Mouse (Mus musculus): ENCODE results near the gene Tcf7l1. TPM values are rescaled to one million over a fixed set of nuclear protein-coding genes. Genes with fewer than 3 reads are reported as not detected.

Tcf7l1 gene
- polyA plus RNA-seq (2012; rRNA removed) (3.0 and 3.1 TPM in 2 replicates), polyA plus RNA-seq (2014; fragmentation: Nextera tagmentation; extraction: Ambion mirVana) (3.1 and 3.6 TPM in 2 replicates)

DNA sequence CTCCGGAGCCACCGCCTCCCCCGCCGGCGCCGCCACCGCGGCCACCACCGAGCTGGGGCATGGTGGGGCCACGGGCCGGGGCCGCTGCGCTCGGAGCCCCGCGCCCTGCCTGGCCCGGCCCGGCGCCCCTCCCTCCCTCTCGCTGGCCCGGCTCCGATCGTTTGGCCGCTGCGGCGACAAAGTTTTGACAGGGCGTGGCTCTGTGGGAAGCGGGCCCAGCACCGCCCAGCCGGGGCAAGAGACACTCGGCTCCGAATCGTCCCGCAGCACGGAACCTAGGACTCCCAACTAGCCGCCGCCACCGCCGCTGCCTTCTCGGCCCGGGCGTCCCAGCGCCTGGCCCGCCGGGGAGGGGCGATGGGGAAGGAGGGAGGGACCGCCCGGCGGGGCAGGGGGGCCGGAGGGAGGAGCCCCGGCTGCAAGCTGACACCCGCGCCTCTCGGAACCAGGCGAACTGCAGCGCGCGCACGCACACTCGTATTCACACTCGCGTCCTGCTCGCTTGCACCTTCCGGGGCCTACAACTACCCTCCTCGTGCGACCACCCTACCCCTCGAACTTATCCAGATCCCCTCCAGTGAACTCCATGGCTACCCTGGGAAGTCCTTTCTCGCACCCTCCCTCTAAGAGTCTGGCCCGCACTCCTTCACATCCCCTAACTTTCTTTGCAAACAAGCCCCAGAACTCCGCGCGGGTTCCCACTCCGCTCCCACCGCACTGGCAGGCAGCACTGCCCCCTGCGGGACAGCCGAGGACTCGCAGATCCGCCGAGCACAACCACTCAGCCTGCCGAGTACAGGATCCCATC is at the start of gene Tcf7l1:
Gene Tcf7l1, minus strand, starts transcription at position 363 of the 808 bp plus-strand sequence.
- DNase-seq (ENCODE audit: low read depth in 3 of 3, low spot score in 3 of 3) (peak in 2 of 3 experiments; percentile 23 to 24), ATAC-seq (ENCODE audit: insufficient read depth) (peak; percentile 80)
- Histone ChIP-seq H3K4me2 (ENCODE audit: low read depth) (peak within 1 kb of the TSS; percentile 61), H3K36me3 (replicated peaks; ENCODE audit: control insufficient read depth, insufficient read depth, low read depth) (no peaks in the 10 kb centered on the region), H3K27me3 (ENCODE audit: control insufficient read depth, insufficient read depth, low read length) (peaks cover 39% of the 10 kb centered on the region), H3K9ac (replicated peaks) (no peak within 1 kb of the TSS; the same call in 1 of the 2 replicates), H3K9me3 (ENCODE audit: control insufficient read depth, low read length) (no peaks in the 10 kb centered on the region), H3K4me3 (ENCODE audit: insufficient read depth in 1 of 2, low read depth in 2 of 2, low read length in 2 of 2) (peak within 1 kb of the TSS; percentile 54 to 56), H3K4me1 (replicated peaks; ENCODE audit: control insufficient read depth in 2 of 2, insufficient read depth in 2 of 2, low read length in 1 of 2) (no peaks in the 10 kb centered on the region), H3K27ac (no peak within 1 kb of the TSS)
- WGBS (ENCODE audit: insufficient replicate concordance), result under 1% methylated on average over 80 of the region's 80 CpGs
- TF ChIP-seq CTCF (IDR thresholded peaks at IDR 0.05; ENCODE audit: low read depth) (peak; percentile 89), EP300 (IDR thresholded peaks at IDR 0.05; ENCODE audit: low read depth) (no peak)

DNA sequence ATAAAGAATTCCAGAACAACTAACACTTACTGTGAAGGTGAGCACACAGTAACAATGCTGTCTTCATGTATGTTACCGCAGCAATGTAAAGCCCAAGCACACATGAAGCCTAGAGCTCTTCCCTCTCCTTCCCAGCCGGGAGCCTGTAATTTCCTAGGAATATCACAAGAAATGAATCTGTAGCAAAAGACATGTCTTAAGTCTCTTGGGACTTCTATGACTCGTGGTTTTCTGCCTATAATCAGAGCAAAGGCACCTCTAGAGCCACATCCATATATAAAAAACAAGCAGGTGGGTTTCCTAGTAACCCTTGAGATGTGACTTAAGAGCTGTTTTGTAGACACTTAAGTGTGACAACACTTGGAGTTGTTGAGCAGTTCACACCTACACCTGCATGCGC is 48.7 kb upstream of the Tcf7l1 start:
- no peaks in the 10 kb centered on the region for H3K9me3 ChIP-seq (ENCODE audit: control insufficient read depth, low read length)
- H3K4me3 ChIP-seq (ENCODE audit: insufficient read depth in 1 of 2, low read depth in 2 of 2, low read length in 2 of 2), result no peak overlapping the region
- no peak overlapping the region for H3K4me2 ChIP-seq (ENCODE audit: low read depth)
- no peak overlapping the region for H3K27ac ChIP-seq
- no peak overlapping the region for H3K9ac ChIP-seq (replicated peaks)
- no peaks in the 10 kb centered on the region for H3K4me1 ChIP-seq (replicated peaks; ENCODE audit: control insufficient read depth in 2 of 2, insufficient read depth in 2 of 2, low read length in 1 of 2)
- peaks cover 2% of the 10 kb centered on the region for H3K36me3 ChIP-seq (replicated peaks; ENCODE audit: control insufficient read depth, insufficient read depth, low read depth)
- H3K27me3 ChIP-seq (ENCODE audit: control insufficient read depth, insufficient read depth, low read length), result no peaks in the 10 kb centered on the region
- WGBS (ENCODE audit: insufficient replicate concordance), result 75% methylated on average over 4 of the region's 4 CpGs
- ATAC-seq (ENCODE audit: insufficient read depth) (no peak), DNase-seq (ENCODE audit: low read depth in 3 of 3, low spot score in 3 of 3) (no peak)
- TF ChIP-seq CTCF (IDR thresholded peaks at IDR 0.05; ENCODE audit: low read depth) (no peak), EP300 (IDR thresholded peaks at IDR 0.05; ENCODE audit: low read depth) (no peak)

DNA sequence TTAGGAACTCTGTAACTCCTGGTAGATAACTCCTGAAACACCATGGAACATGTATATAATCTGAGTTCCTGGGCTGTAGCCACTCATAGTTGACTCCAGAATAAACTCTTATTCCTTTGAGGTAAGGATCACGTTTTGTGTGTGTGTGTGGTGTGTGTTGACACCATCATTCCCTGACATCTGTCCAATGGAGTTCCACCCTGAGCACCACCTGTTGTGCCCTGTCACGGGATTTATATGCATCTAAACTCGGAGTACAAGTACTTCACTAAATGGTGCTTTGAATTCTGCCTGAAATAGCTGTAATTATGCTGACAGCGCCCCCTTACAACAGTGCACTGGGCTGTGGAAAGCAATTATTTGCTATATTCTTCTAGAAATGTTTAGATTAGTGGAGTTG is 45.5 kb upstream of the Tcf7l1 start:
- Histone ChIP-seq H3K9me3 (ENCODE audit: control insufficient read depth, low read length) (no peaks in the 10 kb centered on the region), H3K4me2 (ENCODE audit: low read depth) (no peak overlapping the region), H3K4me3 (ENCODE audit: insufficient read depth in 1 of 2, low read depth in 2 of 2, low read length in 2 of 2) (no peak overlapping the region), H3K36me3 (replicated peaks; ENCODE audit: control insufficient read depth, insufficient read depth, low read depth) (no peaks in the 10 kb centered on the region), H3K4me1 (replicated peaks; ENCODE audit: control insufficient read depth in 2 of 2, insufficient read depth in 2 of 2, low read length in 1 of 2) (no peaks in the 10 kb centered on the region), H3K9ac (replicated peaks) (no peak overlapping the region), H3K27ac (no peak overlapping the region), H3K27me3 (ENCODE audit: control insufficient read depth, insufficient read depth, low read length) (no peaks in the 10 kb centered on the region)
- no peak for DNase-seq (ENCODE audit: low read depth in 3 of 3, low spot score in 3 of 3)
- TF ChIP-seq EP300 (IDR thresholded peaks at IDR 0.05; ENCODE audit: low read depth), result no peak
- no peak for TF ChIP-seq CTCF (IDR thresholded peaks at IDR 0.05; ENCODE audit: low read depth)
- ATAC-seq (ENCODE audit: insufficient read depth), result no peak
- WGBS (ENCODE audit: insufficient replicate concordance), result 60% methylated on average over 4 of the region's 4 CpGs

DNA sequence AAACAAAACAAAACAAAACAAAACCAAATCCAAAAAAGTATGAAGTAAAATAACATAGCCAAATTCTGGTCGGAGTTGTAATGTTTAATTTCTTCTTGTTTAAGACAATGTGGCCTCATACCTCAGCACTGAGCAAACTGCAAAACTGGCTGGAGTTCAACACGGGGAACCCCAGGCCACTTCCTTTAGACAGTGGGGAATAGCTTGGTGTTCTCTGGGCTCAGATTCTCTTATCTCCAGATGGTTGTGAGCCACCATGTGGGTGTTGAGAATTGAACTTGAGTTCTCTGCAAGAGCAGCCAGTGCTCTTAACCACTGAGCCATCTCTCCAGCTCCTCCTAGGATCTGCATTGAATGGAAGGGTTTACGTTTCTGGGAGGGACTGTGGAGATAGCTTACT is 42.8 kb upstream of the Tcf7l1 start:
- Histone ChIP-seq H3K4me1 (replicated peaks; ENCODE audit: control insufficient read depth in 2 of 2, insufficient read depth in 2 of 2, low read length in 1 of 2) (no peaks in the 10 kb centered on the region), H3K36me3 (replicated peaks; ENCODE audit: control insufficient read depth, insufficient read depth, low read depth) (no peaks in the 10 kb centered on the region), H3K9ac (replicated peaks) (no peak overlapping the region), H3K4me2 (ENCODE audit: low read depth) (no peak overlapping the region), H3K27me3 (ENCODE audit: control insufficient read depth, insufficient read depth, low read length) (no peaks in the 10 kb centered on the region), H3K4me3 (ENCODE audit: insufficient read depth in 1 of 2, low read depth in 2 of 2, low read length in 2 of 2) (no peak overlapping the region), H3K9me3 (ENCODE audit: control insufficient read depth, low read length) (no peaks in the 10 kb centered on the region), H3K27ac (no peak overlapping the region)
- TF ChIP-seq CTCF (IDR thresholded peaks at IDR 0.05; ENCODE audit: low read depth) (no peak), EP300 (IDR thresholded peaks at IDR 0.05; ENCODE audit: low read depth) (no peak)
- DNase-seq (ENCODE audit: low read depth in 3 of 3, low spot score in 3 of 3) (no peak), ATAC-seq (ENCODE audit: insufficient read depth) (no peak)
- WGBS (ENCODE audit: insufficient replicate concordance), result 39% methylated on average over 3 of the region's 3 CpGs

DNA sequence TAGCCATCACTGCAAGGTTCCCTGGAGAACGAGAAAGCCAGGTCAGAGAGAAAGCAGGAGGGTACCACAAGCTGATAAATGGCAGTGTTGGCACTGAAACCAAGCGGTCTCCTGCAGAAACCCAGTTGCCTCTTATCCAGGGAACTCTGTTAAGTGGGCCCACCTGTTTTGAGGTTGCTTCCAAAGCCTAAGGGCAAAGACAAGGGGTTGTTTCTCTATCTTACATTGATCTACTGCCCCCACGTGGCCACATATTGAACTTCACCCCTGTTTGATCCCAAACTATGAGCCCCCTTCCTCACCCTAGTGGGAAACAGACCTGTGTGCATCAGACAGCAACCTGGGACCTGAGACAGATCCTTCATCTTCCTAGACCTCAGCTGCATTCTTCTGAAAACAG is 42.2 kb upstream of the Tcf7l1 start:
- ATAC-seq (ENCODE audit: insufficient read depth), result no peak
- WGBS (ENCODE audit: insufficient replicate concordance), result 25% methylated on average over 3 of the region's 3 CpGs

More for the DNA sequence above, 42.2 kb upstream of the Tcf7l1 start:
- no peaks in the 10 kb centered on the region for H3K4me1 ChIP-seq (replicated peaks; ENCODE audit: control insufficient read depth in 2 of 2, insufficient read depth in 2 of 2, low read length in 1 of 2)
- H3K9ac ChIP-seq (replicated peaks), result no peak overlapping the region
- no peak overlapping the region for H3K4me2 ChIP-seq (ENCODE audit: low read depth)
- no peak overlapping the region for H3K4me3 ChIP-seq (ENCODE audit: insufficient read depth in 1 of 2, low read depth in 2 of 2, low read length in 2 of 2)
- H3K27ac ChIP-seq, result no peak overlapping the region
- H3K36me3 ChIP-seq (replicated peaks; ENCODE audit: control insufficient read depth, insufficient read depth, low read depth), result no peaks in the 10 kb centered on the region
- H3K27me3 ChIP-seq (ENCODE audit: control insufficient read depth, insufficient read depth, low read length), result no peaks in the 10 kb centered on the region
- TF ChIP-seq EP300 (IDR thresholded peaks at IDR 0.05; ENCODE audit: low read depth) (no peak), CTCF (IDR thresholded peaks at IDR 0.05; ENCODE audit: low read depth) (peak; percentile 77)
- DNase-seq (ENCODE audit: low read depth in 3 of 3, low spot score in 3 of 3), result peak in 1 of 3 experiments; percentile 23
- no peaks in the 10 kb centered on the region for H3K9me3 ChIP-seq (ENCODE audit: control insufficient read depth, low read length)
